Mouse (Mus musculus): Measurements from ENCODE around the gene Aldh4a1.

- TF ChIP-seq GATA1 (IDR thresholded peaks at IDR 0.05; ENCODE audit: borderline replicate concordance, low read length) (no peak), FLI1 (IDR thresholded peaks at IDR 0.05; ENCODE audit: low read length) (no peak)
Measured at GRCm38 (mm10) chr4:139624706-139625105, 2.0 kb downstream of the Aldh4a1 start.

All from megakaryocyte, embryonic 14.5 days (primary cell).